Mouse (Mus musculus): ENCODE measurements around the gene Sik3.
A peak's percentile ranks its signal among the peaks of the same experiment; 100 is the strongest.

Sik3 gene

DNA sequence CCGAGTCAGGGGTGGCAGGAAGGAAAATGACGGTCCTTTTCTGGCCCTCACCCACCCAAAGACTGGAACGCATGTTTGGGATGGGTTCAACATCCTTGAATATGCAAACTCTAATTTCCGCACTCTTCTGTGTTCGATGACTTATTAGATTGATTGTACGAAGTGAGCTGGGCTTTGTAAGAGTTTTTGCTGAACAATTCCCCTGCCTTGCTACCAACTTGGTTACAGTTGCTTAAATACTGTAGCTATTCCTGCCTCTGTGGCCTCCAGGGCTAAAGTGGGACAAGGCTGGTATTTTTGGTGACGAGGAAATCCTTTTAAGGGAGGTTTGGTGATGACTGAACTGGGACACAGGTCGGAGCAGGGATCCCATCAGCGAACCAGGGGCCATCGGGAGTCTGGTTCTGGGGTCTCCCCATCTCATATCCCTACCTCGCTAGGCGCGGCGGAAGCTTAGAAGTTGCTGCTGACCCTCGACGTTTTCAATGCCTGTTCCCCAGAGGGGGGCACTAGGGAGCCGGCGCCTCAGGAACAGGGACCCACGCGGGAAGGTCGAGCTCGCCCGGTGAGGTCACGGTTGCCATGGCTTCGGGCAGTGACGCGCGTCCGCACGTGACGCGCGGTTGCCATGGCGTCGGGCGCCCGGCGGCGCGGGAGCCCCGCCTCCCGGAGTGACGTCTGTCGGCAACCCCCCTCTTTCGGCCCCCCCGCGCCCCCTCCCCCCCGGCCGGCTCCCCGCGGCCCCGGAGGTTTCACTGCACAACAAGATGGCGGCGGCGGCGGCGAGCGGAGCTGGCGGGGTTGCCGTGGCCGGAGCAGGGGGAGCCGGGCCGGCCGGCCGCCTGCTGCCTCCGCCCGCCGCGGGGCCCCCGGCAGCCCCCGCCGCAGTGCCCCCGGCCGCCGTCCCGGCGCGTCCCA lies at the start of gene Sik3, which contains the start of gene Pafah1b2:
Sik3 (plus strand) TSS at position 730 of the 918 bp plus-strand sequence.
Pafah1b2 (minus strand) TSS at position 600 of the 918 bp plus-strand sequence.
- DNase-seq, result peak; percentile 96

DNA sequence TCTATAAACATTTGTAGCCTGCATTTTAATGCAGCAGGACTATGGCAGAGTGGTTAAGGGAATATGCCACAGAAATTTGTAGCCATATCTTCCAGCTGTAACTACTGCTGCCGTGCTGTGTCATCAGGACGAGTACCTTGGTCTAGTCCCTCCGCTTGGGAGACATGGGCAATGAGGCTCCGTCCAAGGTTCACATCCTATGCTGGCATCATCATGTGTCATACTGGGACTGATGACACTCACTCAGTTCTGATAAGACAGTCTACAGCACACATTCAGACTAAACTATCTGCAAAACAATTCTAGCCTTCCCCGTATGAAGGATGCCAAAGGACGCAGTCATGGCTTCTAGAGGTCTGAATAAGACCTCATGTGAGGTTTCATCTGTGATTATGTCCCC lies 49.0 kb upstream of the Sik3 start:
- DNase-seq, result no peak

DNA sequence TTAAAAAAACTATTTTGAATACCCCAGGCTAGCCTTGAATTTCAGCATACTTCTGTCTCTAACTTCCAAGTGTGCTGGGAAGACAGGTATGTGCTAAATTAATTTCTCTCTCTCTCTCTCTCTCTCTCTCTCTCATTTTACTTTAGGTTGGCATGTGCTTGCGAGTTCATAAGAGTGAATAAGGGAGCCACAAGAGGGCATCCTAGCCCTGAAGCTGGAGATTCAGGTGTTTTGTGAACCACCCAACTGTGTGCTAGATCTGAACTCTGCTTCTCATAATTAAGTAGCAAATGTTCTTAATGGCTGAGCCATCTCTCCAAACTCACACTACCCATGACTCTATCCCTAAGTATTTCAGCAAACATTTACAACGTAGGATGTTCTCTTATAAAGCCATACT lies 35.7 kb upstream of the Sik3 start:
- no peak for DNase-seq

DNA sequence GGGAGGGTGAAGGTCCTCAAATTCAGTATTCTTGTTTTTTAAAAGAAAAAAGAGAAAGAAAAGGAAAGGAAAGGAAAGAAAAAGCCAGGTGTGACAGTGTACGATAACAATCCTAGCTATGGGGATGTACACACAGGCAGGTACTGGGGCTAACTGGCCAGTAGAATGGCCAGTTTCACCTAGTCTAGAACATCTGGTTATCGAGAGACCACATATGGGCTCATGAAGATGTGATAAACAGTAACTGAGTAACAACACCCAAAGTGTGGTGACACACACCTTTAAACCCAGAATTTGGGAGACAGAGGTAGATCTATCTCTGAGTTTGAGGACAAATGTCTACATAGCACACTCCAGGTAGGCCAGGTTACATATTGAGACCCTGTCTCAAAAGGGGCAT lies 32.8 kb upstream of the Sik3 start:
- DNase-seq, result no peak

DNA sequence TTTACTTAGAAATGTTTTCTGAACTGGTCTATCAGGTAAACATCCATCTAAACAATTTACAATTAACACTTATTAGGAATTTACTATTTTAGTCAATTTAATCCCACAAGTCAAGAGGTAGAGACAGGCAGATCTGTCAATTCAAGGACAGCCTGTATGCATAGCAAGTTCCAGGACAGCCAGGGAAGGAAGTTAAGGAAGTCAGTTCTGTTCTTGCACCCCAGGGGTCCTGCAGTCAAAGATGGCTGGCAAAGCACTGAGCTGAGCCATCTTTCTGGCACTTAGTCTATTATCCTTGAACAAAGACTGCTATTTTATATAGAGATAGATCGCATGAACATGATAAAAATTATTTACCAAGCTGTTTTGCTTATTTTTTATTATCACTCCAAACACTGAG lies 32.0 kb upstream of the Sik3 start:
- no peak for DNase-seq

DNA sequence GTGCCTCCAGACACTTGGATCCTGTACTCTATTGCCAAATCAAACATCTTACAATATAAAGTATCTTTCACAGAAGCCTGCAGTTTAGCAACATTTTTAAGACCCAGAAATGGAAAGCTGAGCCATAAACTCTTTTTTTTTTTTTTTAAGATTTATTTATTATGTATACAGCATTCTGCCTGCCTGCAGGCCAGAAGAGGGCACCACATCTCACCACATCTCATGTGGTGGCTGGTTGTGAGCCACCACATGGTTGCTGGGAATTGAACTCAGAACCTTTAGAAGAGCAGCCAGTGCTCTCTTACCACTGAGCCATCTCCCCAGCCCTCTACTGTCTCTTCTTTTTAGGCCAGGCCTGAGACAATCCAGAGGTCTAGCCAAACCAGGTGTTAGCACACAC lies 31.3 kb upstream of the Sik3 start:
- DNase-seq, result no peak

DNA sequence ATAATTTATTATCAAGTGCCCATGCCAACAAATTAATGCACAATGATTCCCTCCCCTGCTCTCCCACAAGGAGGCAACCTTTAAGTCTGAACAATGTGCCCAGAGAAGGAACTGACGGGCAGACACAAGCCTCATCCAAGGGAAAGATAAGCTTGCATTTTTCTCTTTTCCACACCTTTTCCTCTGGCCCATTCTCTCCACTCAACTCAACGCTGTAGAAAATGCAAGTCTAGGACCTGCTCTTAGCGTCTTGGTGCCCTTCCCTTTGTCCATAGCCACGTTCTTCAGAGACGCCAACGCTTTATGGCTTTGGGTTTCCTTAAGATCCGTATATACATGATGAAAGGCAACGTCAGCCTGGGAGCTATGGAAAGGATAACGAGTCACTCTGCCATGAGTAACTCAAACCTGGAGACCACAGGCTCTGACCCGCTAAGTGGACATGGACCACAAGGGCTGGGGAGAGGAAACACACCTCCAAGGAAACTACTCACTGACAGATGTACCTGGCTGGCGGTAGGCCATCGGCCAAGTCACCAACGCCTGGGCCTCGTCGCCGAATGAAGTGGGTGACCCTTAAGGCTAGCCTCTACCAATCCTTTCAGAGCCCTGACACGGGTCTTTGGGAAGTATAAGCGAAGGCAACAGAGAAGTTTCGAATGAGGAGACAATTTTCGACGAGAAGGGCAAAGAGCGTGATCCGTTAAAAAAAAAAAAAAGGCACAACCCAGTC lies 28.8 kb upstream of the Sik3 start:
- peak; percentile 63 for DNase-seq

DNA sequence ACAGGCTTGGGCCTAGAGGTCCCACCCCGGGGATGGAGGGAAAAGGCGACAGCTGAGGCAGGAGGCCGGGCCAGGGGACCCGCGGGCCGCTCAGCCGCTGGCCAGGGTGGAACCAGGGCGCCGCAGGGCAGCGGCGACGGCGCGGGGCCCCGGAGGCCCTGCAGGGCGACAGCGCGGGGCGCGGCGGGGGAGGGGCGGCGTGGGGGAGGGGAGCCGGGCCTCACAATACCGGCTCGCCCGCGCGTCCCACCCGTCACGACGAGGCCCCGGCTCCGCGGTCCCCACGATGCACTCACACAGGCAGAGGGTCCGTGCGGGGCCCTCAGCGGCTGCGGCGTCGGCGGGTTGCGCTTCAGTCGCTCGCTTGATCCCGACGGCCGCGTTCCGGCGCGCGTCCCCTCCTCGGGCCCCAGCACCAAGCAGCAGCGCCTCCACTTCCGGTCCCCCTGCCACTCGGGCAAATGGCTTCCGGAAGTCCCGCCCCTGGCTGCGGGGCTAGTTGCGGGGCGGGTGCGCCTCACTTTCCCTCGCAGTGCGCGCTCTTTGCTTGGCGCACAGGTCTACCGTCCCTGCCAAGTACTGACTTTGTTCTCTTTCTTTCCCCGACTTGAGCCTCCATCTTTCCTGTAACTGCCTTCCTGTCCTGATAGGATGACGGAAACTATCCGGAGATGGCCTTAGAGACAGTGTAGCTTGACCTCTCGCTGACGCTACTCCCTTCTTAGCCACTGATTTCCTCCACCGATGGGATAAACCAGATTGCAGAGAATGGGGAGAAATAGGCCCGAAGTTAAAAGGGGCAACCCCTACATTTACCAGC lies 28.0 kb upstream of the Sik3 start:
- peak; percentile 91 for DNase-seq

DNA sequence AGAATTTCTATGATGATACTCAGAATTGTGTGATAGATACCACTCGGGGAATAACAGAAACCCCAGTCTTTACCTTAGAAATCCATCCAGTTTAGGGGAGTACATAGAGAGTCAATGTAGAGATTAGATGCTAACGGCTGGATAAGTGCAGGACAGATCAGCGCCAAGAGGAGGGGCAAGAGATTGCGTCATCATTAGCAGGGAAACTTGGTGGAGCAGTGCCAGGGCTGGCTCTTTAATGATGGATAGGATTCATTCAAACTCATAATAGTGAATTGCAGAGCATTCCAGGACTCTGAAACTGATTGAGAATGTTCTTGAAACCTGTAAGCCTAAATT lies 27.4 kb upstream of the Sik3 start:
- DNase-seq, result peak; percentile 71

DNA sequence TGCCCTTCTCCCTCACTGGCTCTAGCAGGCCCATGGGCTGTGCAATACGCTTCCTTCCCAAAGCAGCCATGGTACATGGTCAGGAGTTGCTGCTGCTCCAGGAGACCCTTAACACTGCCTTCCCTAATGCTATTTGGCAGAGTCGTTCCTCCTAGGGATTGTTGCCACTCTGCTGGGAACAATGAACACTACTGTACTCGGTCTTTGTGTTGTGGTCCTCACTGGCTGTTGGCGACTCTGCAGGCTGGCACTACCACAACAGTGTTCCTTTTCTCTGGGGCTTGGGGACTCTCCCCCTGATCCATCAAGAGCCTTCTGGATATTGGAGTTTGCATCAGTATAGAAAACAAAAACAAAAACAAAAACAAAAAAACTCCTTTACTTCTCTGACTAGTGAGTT lies 13.6 kb upstream of the Sik3 start:
- DNase-seq, result no peak

DNA sequence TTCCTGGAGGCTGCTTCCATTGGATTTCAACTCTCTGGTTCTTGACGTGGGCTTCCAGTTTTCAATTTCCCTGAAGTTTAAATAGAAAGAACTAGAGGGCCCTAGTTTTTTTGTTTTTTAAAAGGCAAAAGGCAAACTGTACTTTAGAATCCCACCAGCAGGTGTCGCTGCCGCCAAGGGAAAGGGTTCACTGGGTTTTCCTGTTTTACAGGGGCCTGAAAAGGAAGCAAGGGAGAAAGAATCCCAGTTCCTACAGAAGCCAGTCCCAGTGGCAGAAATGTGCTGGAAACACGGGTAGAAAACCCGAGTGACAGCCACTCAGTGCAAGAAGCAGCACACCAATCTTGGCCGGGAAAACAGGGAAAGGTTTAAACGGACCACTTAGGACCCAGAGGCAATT lies 8.9 kb upstream of the Sik3 start:
- DNase-seq, result peak; percentile 64

DNA sequence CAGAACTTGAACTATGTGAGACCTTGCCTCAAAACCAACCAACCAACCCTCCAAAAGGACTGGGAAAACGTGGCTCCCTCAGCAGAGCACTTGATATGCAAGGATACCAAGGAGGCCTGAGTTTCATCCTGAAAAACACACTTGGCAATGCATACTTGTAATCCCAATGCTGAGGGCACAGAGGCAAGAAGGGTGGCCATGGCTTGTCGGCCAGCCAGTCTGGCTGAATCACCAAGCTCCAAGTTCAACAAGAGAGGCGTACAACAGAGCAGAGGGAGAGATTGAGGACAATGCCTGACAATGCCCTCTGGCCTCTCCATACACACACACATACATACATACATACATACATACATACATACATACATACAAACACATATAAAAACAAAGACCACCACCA lies 8.1 kb upstream of the Sik3 start:
- no peak for DNase-seq

DNA sequence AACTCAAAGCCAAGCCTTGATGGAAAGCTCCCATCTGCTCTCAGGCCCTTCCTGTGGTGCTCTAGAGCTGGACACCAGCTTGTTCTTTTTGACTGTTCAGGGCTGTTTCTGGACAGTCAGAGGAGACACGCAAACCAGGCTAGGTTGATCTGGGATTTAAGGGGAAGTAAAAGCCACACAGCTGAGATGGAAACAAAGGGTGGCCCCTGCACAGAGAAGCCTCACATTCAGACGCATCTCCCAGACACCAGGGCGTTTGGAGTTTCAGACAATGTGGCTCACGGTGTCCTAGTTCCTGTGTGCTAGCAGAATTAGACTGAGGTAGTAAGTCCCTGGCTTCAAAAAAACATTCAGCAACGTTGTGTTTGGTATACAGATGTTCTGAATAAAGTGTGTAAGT lies 6.4 kb upstream of the Sik3 start:
- DNase-seq, result no peak

DNA sequence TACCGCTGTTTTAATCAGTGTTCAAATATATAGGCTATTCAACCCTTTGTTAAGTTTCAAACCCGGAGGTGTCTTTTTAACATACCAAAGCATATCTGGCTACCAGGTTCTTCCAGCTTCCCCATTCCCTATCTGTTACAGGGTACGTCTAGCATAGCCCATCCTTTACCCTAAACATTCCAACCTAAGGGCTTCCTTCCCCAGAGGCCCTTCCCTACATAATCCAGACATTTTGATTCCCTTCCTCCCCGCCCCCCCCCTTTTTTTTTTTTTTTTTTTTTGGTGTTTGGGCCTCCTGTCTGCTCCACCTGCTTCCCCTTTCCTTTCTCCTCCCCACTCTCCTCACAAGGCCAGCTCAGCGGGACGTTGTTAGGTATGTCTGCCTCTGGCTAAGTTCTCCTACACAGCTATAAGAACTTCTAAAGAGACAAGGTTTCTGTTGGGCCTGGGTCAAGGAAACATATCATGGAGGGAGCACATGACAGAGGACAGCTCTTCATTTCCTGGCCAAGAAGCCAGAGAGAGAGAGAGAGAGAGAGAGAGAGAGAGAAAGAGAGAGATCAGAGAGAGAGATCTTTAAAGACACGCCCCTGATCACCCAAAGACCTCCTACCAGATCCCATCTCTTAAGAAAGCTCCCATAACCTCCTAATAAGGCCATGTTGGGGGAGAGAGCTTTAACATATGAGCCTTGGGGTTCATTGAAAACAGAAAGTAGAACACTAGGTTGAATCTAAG lies 3.5 kb upstream of the Sik3 start:
- DNase-seq, result no peak

DNA sequence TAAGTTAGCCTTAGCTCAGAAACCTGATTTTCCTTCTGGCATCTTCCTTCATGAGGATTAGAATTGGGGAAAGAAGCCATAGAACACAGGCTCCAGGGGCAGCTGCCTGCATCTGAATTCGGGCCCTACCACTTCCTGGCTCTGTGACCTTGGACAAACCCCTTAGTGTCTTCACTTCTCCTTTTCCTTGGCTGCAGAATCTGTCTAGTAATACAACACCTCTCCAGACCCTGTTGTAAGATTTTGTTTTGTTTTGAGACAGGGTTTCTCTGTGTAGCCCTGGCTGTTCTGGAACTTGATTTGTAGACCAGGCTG lies 3.0 kb upstream of the Sik3 start:
- DNase-seq, result no peak

DNA sequence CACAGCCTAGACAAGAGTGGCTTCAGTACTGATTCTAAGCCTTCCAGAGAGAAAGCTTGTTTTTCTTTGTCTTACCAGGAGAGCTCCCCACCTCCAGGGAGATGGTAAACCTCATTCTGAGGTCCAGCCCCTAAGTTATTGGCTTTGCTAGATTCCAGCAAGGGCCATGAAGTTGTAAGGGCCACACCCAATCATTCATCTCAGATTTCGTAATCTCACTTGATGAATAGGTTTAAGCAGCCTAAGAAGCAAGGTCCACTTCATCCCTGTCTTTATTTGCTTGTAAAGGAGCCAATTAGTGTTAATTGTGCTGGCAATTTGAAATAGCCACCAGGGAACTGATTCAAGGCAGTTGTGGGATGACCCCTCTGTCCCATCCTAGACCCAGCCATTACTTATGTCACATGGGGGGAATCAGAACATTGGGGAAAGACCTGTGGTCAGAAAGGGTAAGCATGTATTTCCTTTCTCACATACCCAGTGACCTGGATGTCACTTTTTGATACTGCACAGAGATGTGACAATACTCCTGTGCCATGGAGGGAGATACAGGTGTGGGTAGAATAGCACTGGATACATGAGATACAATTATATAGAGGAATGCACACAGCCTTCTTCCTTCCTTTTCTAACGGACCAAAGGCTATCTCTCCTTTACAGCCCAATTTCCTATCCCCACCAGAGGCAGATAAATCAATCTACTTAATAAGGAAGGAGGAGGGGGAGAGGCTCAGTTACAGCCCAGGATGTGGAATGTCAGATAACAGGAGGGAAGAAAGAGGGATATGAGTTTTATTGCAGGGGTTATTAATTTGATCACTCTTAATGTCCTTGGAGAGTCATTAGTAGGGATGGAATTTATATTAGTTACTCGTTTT lies 1.3 kb upstream of the Sik3 start:
- no peak for DNase-seq

DNA sequence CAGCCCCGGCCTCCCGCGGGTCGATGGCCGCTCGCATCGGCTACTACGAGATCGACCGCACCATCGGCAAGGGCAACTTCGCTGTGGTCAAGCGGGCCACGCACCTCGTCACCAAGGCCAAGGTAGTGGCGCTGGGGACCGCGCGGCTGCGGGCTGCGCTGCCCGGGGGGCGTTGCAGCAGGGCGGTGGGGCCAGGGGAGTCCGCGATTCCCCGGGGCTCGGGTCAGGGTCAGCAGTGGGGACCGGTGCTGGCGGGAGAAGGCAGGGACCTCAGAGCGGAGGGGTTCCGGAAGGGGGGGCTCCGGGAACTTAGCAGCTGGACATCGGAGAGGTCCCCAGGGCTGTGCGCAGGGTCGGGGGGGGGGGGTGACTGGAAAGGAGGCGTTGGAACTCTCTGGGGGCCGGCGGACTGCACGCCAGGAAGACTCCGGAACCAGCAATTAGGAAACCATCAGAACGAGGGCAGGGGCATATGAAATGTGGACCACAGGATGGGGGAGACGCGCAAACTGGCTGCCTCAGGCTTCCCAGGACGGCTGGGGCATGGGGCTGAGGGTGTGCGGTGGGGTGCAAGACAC lies 478 bp downstream of the Sik3 start:
- peak; percentile 82 for DNase-seq

DNA sequence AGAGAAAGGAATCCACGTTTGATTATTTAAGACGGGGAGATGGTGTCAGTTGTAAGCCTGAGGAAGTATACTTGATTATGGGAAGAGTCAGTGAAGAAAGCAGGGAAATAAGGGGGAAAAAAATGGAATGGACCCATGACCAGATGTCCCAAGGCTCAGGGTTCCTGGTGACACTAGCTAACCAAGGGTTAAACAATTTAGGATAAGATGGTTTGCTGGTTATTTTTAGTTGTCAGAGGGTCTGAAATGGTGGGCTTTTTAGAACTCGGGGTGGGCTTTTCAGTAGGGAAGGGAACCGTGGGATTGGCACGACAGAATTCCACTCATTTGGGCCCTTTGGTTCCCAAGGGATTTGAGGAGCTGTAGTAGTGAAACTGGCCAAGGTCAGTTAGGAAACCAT lies 996 bp downstream of the Sik3 start:
- DNase-seq, result no peak

DNA sequence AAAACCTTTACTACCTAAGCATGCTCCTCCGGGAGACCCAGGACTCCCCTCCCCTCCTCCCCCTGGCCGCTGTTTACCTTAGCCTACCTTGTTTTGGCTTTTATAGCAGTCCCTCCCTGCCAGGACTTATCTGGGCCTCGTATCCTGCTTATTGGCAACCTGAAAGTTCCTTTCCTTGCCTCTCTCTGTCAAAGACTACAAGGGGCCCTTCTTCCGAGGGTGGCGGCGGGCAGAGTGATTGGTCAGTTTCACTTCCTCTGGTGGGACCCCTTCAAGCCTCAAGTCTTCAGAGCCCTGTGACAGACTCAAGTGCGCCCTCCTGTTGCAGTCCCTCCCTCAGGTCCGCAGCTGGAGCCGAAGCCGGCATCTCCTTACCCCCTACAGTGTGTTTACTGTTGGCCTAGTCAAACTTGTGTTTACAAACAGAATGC lies 1.6 kb downstream of the Sik3 start:
- DNase-seq, result peak; percentile 59

DNA sequence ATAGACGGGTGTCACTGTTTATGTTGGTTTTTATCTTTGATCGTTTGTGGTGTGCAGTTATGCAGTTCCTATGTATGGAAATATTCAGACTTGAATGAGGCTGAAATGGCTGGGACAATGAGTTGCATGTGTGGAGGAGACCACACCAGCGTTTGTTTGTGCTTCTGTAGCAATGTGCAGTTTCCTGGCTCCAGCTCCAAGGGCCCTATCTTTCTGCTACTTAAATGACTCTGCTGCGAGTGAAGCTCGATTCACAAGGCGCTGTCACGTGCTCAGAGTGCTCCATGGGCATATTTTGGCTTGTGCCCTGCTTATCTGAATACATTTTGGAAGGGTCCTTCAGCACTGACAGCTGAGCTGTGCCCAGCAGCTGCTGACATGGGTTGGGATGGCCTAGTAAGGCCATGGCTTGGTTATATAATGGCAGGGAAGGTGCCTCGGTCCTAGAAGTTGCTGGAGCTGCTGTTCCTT lies 2.5 kb downstream of the Sik3 start:
- peak; percentile 62 for DNase-seq

DNA sequence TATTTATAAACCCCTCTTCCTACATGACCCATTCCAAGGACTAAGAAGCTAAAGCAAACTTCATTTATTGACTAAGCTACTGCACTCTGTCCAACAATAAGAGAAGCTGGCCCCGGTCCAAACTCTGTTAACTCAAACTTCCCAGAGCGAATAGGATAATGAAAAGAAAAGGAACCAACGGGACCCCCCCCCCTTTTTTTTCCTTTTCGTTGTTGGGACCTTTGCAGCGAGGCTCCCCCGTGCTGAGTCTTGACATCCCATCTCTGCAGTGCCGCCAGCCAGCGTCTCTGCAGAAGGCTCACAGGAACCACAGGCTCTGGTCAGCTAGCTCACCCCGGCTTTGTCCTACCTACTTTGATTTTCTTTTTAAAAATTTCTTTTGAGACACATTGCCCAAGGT lies 3.2 kb downstream of the Sik3 start:
- DNase-seq, result no peak

All from cerebellum, adult 9-11 months (tissue).